Mouse (Mus musculus) thymus, postnatal 10 days (tissue): ENCODE data around the gene Mpv17l2.

Experiments used
- DNase-seq, 2 experiments: peaks; one replicate each; pipeline ENCODE4 v3.0.0; 2021; ENCODE audit warnings: low spot score in 2 of 2

Mpv17l2 gene

GRCm38 (mm10) chr8:70766571-70767440 is 6.1 kb upstream of the Mpv17l2 start:
- no peak for DNase-seq

GRCm38 (mm10) chr8:70765838-70766570 is 5.3 kb upstream of the Mpv17l2 start:
- peak; percentile 64 to 67 for DNase-seq

GRCm38 (mm10) chr8:70765329-70765728 is 4.6 kb upstream of the Mpv17l2 start:
- no peak for DNase-seq

DNA sequence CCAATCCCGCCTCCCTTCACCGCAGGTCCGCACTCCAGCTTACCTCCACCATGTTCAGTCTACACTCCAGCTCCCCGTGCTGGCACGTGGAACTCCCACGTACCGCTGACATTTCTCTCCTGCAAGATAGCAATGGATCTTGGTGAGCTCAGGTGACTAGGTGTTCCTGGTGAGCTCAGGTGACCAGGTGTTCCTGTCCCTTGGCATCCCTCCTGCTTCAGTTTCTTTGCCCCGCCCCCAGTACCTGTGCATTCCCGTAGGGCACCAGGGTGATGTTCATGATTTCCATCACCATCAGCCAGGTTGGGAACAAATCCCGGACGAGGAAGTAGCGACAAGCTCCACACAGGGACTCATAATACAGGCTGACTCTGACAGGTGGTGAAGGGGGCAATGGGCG is 3.9 kb upstream of the Mpv17l2 start:
- DNase-seq: no peak

DNA sequence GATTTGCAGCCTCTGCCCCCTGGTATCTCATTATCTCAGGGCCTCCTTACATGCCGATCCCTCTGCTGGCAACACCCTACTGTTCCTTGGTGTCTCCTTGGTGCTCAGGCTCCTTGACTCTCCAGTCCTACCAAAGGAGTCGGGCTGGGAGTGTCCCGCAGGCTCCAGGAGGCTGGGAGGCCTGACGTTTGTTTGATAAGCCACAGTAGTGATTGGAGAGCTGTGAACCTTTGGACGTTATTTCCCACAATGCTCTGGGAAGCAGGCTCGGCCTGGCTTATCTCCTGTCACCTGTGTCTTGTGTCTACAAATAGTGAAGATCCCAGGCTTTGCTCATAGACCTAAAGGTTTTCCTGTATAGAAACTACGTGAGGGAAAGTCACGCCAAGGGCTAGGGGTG is 3.3 kb upstream of the Mpv17l2 start:
- DNase-seq: no peak

DNA sequence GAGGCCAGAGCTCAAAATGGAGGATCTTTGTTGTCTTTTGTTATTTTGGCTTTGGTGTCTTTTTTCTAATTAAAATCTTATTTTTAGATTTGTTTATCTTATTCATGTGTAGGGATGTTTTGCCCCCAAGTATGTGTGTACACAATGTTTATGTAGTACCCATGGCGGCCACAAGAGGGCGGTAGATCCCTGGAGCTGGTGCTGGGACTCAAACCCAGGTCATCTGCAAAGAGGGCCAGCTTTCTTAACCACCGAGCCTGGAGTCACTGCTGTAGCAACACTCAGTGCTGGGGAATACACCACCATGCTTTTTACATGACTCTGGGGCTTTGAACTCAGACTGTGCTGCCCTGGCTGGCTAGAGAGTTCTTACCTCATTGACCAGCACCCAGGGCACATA is 2.6 kb upstream of the Mpv17l2 start:
- DNase-seq: peak; percentile 61 to 81

DNA sequence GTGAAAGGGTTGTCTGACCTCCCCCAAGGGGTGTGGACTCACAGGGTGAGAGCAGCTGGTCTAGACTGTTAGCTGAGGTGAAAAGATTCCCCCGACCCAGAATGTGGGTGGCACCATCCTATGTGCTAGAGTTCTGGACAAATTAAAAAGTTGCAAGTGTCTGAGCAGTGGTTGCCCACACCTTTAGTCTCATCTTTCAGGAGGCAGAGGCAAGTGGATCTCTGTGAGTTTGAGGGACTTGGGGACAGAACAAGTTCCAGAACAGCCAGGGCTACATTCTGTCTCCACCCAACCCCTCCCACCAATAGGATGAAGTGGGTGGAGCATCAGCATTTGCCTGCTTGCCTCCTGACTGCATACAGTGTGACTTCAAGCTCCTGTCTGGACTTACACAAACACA is 1.4 kb upstream of the Mpv17l2 start:
- DNase-seq: no peak

GRCm38 (mm10) chr8:70760350-70760749 is 396 bp downstream of the Mpv17l2 start:
- no peak for DNase-seq

DNA sequence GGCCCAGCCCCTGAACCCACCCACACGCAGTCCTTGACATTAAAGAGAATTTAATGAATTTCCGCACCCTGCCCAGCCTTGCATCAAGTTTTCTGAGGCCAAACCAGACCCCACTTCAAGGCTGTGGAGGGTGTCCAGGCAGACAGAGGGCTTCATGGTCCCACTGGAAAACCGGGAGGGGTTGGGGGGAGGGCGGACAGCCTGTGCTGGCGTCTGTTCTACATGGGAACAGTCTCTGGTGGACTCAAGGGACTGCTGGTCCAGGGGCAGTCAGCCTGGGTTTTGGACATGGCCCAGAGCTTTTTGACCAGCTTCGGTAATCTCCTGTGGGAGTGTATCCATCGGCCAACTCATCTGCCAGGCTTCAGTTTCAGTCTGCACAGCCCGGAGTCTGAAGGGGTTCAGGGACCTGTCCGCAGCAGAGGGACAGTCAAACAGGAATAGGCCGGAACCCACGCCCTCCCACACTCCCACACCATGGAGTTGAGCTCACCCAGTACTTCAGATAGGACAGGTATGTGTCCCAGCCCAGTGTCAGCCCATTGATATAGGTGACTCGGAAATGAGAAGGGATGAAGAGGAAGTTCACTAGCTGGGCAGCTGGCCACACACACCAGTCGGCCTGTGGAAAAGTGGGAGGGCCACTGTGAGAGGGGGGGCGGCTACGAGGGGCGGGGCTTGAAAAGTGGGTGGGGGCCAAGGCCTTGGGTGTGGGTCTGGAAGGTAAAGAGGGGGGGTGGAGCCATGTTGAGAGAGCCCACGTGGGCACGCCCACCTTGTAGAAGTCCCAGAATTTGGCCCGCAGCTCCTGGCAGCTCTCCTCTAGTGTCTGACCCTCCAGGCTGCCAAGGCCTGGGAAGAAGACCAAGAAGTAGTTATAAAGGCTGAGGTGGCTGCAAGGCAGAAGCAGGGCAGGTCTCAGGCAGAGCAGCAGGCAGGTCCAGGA is 1.9 kb downstream of the Mpv17l2 start:
- no peak for DNase-seq

GRCm38 (mm10) chr8:70758308-70758615 is 2.5 kb downstream of the Mpv17l2 start:
- no peak for DNase-seq

DNA sequence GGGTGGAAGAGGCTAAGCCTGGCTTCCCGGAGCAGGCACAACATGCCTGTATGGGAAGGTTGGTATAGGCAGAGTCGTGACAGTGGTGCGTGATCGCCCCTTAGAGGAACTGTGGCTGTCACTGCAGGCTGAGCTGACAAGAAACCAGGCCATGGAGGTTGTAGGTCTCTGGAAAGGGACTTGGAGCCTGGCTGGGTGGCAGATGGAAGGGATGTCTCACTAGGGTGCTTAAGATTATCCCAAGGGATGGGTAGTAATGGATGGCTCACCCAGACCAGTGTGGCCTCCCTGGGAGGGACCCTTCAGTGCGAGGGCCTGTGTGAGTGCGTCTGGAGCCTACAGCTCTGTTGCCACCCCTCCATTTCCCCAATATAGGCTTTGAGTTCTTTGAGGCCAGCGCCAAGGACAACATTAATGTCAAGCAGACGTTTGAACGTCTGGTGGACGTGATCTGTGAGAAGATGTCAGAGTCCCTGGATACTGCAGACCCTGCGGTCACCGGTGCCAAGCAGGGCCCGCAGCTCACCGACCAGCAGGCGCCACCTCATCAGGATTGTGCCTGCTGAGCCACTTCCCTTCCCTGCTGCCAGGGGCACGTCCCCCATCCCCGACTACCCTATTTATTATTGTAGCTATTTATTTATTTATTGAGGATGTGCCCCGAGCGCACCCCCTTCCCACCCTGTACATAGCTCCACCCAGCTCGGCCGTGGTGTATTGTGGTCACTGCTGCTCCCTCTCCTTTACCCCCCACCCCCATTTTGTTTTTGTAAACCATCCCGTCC is 3.0 kb downstream of the Mpv17l2 start:
- DNase-seq: no peak

GRCm38 (mm10) chr8:70756476-70757040 is 4.2 kb downstream of the Mpv17l2 start:
- DNase-seq: no peak

- DNase-seq: no peak
Observed at GRCm38 (mm10) chr8:70755661-70756475, 4.9 kb downstream of the Mpv17l2 start.

GRCm38 (mm10) chr8:70754871-70755660 is 5.7 kb downstream of the Mpv17l2 start:
- DNase-seq: no peak

- peak; percentile 90 to 95 for DNase-seq
Observed at GRCm38 (mm10) chr8:70754043-70754870, 6.5 kb downstream of the Mpv17l2 start, which contains the start of gene Rab3a. Gene Rab3a, plus strand, starts transcription at chr8:70754679.

DNA sequence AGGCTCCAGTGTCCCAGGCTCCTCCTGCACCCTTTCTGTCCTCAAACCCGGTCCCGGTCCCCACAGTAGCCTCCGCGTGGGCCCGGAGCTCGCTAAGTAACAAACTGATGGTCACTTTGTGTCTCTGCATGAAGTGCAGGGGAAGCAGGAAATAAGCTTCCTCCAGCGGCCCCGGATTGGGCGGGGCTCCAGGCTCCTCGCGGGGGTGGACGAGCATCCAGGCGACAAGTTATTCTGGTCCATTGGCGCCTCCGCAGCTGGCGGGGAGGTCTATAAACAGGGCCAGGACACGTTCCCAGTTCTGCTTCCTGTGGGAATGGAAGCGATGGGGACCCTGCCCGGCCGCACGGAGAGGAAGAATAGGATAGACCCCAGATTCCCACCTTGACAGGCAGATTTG is 7.6 kb downstream of the Mpv17l2 start:
- peak; percentile 50 to 53 for DNase-seq

GRCm38 (mm10) chr8:70752000-70752764 is 8.6 kb downstream of the Mpv17l2 start:
- peak; percentile 60 to 81 for DNase-seq
